Mouse (Mus musculus) kidney, adult 18-20 months (tissue): ENCODE data around the gene Acss2.
"Not testable (repeated sequence)": the region's sequence is repeated elsewhere in the genome, so short reads cannot be mapped to it uniquely, and the experiment has no call there.

Source experiments
- DNase-seq: peaks from one replicate; pipeline ENCODE4 v3.0.0; 2021

The Acss2 gene

DNA sequence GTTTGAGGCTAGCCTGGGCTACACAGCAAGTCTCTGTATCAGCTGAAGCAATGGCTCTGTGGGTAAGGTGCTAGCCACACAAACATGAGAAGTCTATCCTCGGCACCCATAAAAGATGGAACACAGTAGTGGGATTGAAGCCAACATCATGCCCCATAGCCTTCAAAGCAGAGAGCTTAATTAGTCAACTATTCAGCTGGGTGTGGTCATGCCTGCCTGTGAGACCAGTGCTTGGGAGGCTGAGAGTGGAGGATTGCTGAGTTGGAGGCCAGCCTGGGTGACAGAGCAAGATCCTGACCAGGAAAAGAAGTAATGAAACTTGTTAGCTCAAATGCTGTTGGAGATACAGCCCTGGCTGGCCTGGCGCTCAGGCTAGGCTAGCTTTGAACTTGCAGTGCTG lies 73.1 kb downstream of the Acss2 start:
- peak; percentile 27 for DNase-seq

DNA sequence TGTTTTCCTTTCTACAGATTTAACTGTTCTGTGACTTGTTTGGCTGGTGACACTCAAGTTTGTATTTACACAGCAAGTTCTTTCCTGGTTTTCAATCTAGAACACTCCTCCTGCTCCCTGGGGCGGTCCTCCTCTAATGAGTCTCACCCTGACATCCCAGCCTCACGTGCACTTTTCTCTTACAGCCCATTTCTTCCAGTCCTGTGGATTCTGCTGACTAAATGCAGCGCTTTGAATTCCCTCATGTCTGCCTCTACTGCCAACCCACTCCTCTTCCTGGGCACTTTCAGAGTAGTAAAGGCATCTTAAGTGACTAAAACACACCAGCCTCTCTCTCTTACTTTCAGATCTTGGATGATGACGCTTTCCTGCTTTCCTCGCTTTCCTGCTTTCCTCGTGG lies 73.9 kb downstream of the Acss2 start:
- DNase-seq, result peak; percentile 56

DNA sequence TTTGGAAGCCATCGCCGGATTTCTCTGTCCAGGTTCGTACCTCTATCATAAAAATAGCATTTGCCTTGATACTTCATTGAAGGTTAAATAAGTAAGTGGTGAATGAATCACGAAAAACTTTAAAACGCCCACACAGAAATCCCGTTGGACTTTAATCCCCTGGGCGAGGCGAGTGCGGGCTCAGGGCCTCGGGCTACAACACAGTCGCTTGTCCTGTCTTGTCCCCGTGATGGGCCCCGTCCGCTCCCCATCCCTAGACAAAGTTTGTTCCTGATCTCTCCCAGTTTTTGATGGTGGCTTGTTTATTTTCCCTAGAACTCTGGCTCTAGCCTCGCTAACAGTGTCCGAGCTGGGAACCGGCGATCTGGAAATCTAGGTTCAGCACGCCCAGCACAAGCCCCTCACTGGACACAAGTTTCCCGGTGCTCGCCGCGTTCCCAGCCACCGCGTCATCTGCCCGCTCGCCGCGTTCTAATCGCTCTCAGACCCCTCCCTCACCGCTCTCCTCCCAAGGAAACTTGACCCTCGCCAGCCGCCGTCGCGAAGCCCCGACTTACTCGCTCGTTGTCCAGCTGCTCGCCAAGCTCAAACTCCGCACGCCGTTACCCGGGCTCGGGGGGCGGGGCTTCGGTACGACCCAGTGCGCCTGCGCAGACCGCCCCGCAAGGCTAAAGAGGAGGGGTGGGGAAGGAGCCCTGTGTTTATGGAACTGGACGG lies 74.5 kb downstream of the Acss2 start, which contains the start of gene Gss:
Gene Gss (minus strand): TSS at position 674 of the 717 bp plus-strand sequence.
- peak; percentile 99 for DNase-seq

DNA sequence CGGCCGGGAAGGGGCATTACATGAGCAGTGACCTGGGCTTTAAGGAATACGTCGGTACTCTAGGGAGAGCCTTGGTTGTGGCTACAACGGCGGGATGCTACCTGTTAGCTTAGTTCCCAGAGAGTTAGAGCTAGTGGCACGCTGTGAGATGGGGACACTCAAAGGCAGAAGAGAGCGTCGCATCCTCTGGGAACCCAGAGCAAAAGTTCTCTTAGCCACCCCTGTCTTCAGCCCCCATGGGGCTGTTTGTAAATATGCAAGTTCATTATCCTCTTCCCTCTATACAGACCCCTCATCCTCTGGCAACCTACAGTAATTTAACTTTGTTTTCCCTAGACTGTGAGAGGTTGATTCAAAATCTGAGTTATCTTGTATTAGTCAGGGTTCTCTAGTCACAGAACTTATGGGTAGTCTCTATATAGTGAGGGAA lies 75.1 kb downstream of the Acss2 start:
- no peak for DNase-seq

DNA sequence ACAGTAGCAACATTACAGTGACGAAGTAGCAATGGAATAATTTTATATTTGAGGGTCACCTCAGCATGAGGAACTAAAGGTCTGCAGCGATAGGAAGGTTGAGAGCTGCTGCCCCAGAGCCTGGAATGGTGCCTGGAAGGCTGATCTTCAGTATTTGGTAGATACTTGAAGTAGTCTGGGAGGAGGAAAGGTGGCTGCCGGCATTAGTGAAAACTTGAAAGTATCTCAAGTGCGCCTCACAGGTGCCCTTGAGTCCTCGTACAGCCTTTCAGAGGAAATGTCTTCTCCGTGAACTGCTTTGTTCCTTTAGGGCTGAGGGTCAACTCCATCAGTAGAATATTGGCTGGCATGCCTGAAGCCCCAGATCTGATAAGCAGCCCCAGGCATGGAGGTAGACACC lies 77.8 kb downstream of the Acss2 start:
- no peak for DNase-seq

DNA sequence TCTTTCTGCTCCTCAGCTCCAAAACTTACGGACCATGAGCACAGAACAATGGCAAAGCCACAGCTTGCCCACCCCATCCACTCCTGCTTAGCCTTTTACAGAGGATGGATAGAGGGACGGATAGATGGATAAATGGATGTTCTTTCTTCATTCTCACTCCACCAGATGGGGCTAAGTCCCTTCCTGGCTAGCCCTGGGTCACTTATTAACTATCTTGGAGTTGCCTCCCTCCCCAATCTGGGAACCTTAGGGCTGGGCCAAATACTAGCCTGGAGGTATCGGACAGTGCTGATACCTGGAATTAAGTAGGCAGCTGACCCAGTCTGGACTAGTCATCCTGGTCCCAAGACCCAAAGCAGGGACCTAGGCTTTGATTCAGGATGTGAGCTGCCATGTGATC lies 86.0 kb downstream of the Acss2 start:
- peak; percentile 48 for DNase-seq

DNA sequence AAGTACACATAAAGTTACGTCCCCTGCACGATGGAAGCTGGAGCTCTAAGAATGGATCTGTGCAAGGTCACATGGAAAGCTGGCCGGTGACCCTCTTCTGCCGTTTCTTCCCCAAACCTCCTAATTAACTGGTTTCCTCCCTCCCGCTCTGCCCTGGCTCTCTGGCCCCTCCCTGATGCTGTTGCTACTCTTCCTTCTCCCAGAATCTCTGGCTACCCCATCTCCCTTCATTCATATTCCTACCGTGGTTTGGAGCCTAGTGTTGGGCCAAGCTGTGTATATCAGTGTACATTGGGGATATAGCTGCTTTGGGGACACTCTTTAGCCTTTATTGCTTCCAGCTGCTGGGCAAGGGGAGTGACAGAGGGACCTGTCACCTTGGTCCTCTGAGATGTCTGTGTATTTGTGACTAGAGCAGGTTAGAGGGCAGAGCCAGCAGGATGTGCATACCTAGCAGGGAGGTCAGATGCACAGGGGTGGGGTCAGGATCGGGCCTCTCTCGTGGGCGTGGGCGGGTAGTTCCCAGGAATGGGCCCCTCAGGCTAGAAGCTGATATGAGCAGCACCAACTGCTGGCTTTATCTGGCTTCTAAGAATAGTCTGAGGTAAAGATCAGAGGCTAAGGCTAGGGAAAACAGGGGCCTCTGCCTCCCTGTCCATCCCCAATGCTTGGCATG lies 87.0 kb downstream of the Acss2 start:
- no peak for DNase-seq

DNA sequence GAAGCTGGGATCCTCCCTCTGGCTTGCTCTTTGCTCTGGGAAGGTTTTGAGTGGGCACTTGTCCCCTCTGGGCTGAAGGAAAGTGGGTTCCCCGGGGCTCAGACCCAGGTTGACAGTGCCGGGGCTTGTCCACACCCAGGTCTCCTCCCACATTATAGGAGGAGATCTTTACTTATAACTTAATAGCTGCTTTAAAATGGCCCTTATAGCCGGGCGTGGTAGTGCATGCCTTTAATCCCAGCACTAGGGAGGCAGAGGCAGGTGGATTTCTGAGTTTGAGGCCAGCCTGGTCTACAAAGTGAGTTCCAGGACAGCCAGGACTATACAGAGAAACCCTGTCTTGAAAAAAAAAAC lies 87.5 kb downstream of the Acss2 start:
- DNase-seq, result not testable (repeated sequence)

DNA sequence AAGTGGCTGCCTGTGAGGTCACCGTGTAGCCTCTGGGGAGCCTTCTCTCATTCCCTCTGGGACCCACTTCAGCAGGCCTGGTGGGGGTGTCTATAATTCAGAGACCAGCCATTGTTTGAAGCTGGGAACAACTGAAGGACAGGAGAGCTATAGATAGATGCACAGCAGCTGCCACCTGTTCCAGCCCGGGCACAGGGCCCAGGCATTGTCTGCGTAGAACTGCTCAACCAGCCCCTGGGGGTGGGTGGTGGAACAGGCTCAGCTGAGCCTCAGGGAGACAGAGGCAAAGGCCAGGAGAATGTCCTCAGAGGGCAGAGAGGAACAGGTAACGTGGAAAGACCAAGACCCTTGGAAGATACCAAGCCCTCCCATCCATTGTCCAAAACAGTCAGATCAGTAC lies 88.6 kb downstream of the Acss2 start:
- DNase-seq, result no peak

DNA sequence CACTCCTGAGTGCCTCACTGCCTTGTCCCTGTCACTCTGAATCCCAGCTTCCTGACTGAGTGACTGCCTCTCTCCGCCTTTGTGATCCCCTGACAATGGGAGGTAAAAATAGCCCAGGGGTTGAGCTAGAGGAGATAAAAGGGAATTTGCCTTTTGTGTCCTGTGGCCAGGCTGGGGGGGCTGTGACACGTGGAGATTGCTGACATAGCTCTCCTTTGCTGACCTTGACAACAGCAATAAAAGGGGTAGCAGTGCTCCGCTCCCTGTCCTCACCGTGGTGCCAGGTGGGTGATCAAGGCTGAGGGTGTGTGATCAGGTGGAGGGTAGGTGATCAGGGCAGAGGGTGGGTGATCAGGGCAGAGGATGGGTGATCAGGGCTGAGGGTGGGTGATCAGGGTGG lies 93.2 kb downstream of the Acss2 start, which contains the start of gene Myh7b:
Gene Myh7b (plus strand): TSS at position 235 of the 400 bp plus-strand sequence.
- DNase-seq, result no peak

DNA sequence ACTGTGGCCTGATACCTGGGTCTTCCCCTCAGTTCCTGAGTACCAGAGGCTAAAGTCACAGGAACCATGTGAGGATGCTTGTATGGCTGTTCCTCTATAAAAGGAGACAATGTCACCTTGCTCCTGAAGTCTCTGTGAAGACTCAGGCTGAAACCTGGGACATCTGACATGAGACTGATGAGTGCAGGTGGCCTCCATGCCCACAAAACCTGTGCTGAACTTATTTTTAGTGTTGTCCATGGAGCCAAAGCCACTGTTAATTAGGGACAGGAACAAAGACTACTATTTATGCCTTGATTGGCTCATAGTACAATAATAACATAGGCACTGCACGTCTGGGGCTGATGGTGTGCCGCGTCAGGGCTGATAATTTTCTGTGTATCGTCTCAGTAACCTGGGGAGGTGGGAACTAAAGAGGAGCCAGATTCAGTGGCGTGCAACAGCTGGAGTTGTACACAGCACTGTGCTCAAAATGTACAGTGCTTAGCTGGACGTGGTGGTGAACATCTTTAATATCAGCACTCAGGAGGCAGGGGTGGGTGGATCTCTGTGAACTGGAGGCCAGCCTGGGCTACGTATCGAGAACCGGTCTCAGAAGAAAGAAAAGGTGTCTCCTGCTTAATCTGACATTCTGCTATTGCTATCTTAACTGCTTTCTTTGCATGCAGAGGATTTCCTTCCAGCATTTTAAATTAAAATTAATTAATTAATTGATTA lies 94.2 kb downstream of the Acss2 start:
- no peak for DNase-seq

DNA sequence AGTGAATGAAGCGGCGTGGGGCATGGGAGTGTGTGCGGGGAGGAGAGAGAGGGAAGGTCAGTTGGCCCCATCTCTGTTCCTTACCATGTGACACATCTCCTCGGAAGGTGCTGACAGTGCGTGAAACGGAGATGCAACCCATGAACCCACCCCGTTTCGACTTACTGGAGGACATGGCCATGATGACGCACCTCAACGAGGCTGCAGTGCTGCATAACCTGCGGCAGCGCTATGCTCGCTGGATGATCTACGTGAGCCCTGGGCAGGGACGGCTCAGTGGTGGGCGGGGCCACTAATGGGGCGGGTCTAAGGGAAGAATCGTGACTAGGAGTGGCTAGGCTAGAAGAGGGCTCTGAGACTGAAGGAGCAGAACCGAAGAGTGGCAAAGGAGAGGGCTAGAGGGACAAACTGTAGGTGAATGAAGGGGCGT lies 95.6 kb downstream of the Acss2 start:
- DNase-seq, result peak; percentile 70

DNA sequence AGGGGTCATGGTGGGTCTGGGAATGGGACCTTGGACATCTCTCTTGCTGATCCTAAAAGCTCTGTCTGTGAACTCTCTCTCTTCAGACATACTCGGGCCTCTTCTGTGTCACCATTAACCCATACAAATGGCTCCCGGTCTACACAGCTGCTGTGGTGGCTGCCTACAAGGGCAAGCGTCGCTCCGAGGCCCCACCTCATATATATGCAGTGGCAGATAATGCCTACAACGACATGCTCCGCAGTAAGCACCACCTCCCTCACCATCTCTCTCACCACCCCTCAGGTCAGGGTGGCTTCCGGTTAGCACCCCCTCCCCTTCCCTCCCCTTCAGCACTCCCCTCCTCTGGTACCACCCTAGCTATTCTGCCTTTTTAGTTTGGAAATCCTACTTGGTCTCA lies 96.2 kb downstream of the Acss2 start:
- no peak for DNase-seq

DNA sequence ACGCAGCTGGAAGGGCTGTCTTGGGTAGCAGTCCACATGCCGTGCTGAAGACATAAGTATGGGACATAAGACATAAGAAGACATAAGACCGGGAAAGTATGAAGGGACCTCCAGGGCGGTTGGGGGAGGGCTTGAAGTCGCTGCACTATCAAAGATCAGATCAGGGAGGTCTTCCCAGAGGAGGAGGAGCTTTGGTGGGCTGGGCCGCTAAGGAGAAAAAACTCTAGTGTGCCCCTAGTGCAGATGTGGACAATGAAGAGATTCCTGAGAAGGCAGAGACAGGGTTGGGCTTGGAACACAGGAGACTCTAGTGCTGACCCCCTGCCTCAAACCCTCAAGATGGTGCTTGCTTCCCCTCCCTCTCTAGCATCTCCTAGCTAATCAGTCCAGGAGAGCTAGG lies 99.2 kb downstream of the Acss2 start:
- DNase-seq, result no peak

DNA sequence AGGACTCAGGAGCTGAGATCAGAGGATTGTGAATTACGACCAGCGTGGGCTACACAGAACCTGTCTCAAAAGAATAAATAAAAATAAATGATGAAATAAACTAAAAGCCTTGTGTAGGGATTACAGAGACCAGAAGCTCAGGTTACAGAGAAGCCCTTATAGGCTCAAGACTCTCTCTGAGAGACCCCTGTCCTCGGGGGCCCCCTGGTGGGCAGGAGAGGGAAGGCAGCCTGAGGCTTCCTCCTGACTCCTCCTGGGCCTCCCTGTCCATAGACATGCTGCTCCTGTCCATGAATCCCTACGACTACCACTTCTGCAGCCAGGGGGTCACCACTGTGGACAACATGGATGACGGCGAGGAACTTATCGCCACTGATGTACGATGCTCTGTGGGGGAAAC lies 102.1 kb downstream of the Acss2 start:
- DNase-seq, result peak; percentile 91

DNA sequence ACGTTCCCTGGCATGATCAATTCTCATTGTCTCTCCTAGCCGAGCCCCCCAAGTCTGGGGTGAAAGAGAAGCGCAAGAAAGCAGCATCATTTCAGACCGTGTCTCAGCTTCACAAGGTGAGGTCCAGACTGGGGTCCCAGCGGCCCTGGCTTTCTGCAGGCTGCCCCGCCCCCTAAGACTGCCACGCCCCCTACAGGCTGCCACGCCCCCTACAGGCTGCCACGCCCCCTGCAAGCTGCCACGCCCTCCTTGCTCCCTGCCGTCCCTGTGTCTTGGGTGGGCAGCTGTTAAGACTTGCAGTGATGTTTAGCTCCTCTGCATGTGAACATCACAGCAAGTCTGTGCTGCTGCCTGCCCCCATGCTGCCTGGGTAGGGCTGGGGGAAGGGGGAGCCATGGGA lies 104.9 kb downstream of the Acss2 start:
- DNase-seq, result no peak

DNA sequence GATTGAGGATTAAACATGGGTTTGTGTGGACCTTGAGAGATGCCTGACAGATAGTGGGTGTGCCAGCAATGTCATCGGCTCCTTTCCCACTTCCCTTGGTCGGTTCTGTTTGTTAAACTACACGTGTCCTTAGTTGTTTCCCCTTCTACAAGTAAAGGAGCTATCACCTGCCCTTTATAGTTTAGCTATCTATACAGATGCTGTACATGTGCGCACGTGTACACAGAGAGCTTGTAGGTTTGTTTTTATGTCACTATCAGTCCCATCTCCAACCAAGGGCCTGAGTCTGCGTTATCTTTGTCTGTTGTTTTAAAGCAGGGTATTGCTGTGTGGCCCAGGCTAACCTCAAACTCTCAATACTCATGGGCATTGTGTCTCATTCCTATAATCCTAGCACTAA lies 106.2 kb downstream of the Acss2 start:
- DNase-seq, result no peak

DNA sequence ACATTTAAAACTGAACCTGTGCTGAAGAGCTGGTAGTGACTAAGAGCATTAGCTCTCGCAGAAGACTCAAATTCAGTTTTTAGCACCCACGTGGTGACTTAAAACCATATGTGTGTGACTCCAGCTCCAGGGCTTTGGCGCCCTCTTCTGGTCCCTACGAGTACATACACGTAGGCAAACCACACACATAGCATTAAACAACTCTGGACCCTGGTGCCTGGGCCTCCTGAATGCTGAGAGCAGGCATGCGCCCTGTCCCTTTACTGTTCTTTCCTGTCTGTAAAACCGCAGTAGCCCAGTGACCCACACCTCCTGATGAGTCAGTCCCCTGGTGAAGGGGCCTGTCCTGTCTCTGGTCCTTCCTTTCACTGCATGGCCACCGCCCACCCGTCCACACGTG lies 107.0 kb downstream of the Acss2 start:
- DNase-seq, result peak; percentile 28

DNA sequence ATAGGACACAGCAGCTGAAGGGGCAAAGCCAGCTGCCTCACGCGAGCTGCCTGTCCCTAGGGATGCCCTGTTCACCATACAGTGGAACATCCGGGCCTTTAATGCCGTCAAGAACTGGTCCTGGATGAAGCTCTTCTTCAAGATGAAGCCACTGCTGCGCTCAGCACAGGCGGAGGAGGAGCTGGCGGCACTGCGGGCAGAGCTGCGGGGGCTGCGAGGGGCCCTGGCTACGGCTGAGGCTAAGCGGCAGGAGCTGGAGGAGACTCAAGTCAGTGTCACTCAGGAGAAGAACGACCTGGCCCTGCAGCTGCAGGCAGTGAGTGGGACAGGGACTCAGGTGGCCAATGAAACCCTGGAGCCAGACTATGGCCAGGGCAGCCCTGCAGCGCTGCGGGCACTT lies 108.5 kb downstream of the Acss2 start:
- no peak for DNase-seq

DNA sequence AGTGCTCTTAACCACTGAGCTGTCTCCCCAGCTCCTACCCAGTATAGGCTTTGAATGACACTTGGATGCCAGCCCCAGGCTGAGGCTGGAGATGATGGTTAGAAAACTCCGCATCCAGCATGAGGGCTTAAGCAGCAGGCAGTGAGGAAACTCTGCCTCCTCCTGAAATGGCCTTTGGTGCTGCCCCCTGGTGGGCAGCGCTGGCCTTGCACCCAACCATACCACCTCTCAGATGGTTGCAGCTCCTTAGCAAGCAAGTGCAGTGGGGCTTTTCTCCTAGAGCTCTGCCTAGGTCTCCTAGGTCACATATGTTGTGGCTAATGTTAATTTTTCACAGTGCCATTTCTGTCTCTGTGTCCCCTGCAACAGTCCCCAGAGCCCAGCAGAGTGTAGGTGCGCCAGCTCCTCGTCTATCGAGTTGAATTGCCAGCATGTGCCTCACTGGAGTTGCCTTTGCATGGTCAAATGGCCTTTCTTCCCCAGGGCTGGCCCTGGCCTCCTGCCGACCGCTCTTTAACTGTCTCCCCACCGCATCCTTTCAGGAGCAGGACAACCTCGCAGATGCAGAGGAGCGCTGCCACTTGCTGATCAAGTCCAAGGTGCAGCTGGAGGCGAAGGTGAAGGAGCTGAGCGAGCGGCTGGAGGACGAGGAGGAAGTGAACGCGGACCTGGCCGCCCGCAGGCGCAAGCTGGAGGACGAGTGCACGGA lies 109.4 kb downstream of the Acss2 start:
- DNase-seq, result peak; percentile 75

DNA sequence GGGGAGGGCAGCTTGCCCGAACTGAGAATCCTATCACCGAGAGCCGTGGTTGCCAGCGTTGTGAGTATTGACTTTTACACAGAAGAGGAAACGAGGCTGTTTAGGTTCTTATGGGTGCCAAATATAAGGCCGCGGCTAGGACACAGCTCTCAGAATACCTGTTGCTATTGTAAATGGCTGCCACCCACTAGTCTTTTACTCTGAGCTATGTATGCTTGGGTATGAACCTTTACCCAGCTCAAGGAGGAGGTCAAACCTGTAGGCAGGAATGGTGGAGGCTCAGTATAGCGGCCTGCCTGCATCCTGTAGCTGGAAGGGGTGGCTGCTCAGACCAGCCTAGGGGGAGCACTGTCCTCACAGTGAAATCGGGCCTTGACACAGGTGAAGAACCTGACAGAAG lies 110.4 kb downstream of the Acss2 start:
- no peak for DNase-seq

DNA sequence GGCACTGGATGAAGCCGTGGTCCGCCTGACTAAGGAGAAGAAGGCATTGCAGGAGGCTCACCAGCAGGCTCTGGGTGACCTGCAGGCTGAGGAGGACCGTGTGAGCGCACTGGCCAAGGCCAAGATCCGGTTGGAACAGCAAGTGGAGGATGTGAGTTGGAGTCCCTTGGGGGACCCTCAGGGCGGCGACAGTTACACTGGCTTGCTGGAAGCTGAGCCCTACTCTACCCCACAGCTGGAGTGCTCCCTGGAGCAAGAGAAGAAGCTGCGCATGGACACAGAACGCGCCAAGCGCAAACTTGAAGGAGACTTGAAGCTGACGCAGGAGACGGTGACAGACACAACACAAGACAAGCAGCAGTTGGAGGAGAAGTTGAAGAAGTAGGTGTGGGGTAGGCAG lies 110.8 kb downstream of the Acss2 start:
- DNase-seq, result no peak

DNA sequence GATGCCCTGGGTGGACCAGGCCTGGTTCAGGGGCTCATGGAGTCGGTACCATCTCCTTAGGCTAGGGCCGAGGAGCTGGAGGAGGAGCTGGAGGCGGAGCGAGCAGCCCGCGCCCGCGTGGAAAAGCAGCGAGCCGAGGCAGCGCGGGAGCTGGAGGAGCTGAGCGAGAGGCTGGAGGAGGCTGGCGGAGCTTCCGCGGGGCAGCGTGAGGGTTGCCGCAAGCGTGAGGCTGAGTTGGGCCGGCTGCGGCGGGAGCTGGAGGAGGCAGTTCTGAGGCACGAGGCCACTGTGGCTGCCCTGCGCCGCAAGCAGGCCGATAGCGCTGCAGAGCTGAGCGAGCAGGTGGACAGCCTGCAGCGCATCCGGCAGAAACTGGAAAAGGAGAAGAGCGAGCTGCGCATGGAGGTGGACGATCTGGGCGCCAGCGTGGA lies 111.5 kb downstream of the Acss2 start:
- peak; percentile 25 for DNase-seq
